Mouse (Mus musculus) neural tube, embryonic 11.5 days (tissue): ENCODE results near the gene Cdadc1. TPM values are rescaled to one million over a fixed set of nuclear protein-coding genes. Genes with fewer than 3 reads are reported as not detected.

ENCODE experiments used
- ATAC-seq: fragments of 200-750 bp; cut with Nextera tagmentation; 2 replicates; pipeline ENCODE4 v1.8.0; 2017; ENCODE audit warnings: moderate number of reproducible peaks, mild to moderate bottlenecking, moderate TSS enrichment, moderate library complexity; ENCODE audit not compliant: insufficient read depth, low FRiP score, low TSS enrichment
- DNase-seq: peaks from one replicate; pipeline ENCODE4 v3.0.0-alpha.2; 2015; ENCODE audit warnings: low spot score
- H3K27ac ChIP-seq: fragments of 300-500 bp; sonication (generic); 2 replicates; pipeline ENCODE4 v1.5.1; 2014; ENCODE audit warnings: low read depth, mild to moderate bottlenecking, low read length
- H3K27me3 ChIP-seq: fragments of 300-500 bp; sonication (generic); 2 replicates; pipeline ENCODE4 v1.6.1; 2014; ENCODE audit warnings: mild to moderate bottlenecking, low read length, mixed read lengths; ENCODE audit not compliant: control insufficient read depth, insufficient read depth
- H3K36me3 ChIP-seq: fragments of 300-500 bp; sonication (generic); 2 replicates; pipeline ENCODE4 v1.6.1; 2014; ENCODE audit warnings: mild to moderate bottlenecking, low read length, moderate library complexity, mixed read lengths; ENCODE audit not compliant: control insufficient read depth, insufficient read depth
- H3K4me1 ChIP-seq: fragments of 300-500 bp; sonication (generic); 2 replicates; pipeline ENCODE4 v1.6.1; 2014; ENCODE audit warnings: low read length, mixed read lengths; ENCODE audit not compliant: control insufficient read depth, insufficient read depth
- H3K4me2 ChIP-seq: fragments of 300-500 bp; sonication (generic); 2 replicates; pipeline ENCODE4 v1.6.1; 2014; ENCODE audit warnings: low read depth, mild to moderate bottlenecking, moderate library complexity
- H3K4me3 ChIP-seq: fragments of 300-500 bp; sonication (generic); 2 replicates; pipeline ENCODE4 v1.5.1; 2014; ENCODE audit warnings: low read depth, low read length
- H3K9ac ChIP-seq: fragments of 300-500 bp; sonication (generic); 2 replicates; pipeline ENCODE4 v1.6.1; 2014; ENCODE audit warnings: mild to moderate bottlenecking, low read length
- H3K9me3 ChIP-seq: fragments of 300-500 bp; sonication (generic); 2 replicates; pipeline ENCODE4 v1.6.1; 2016; ENCODE audit warnings: low read length; ENCODE audit not compliant: control insufficient read depth
- WGBS: fragments of 180-500 bp; shearing (Covaris S2); extraction: QIAGEN DNeasy Blood & Tissue Kit; methylation state at CpG from one replicate; pipeline ENCODE4 v1.1.7; 2014; 5-methylcytosine and 5-hydroxymethylcytosine counted together
- polyA plus RNA-seq: library from polyadenylated mRNA; unstranded; fragments of >200 nt; fragmentation: Nextera tagmentation; extraction: Ambion mirVana; gene quantifications from 2 replicates; pipeline ENCODE4 v1.2.1, GENCODE M21; 2014

Cdadc1 gene
- polyA plus RNA-seq, 1 experiment from 2014 or later, result 28.7 TPM

- no peaks in the 10 kb centered on the region for H3K9me3 ChIP-seq
- no peak overlapping the region for H3K27ac ChIP-seq
- no peaks in the 10 kb centered on the region for H3K27me3 ChIP-seq
- no peak overlapping the region for H3K9ac ChIP-seq
- ATAC-seq (no peak), DNase-seq (peak; percentile 68)
- H3K4me1 ChIP-seq, result no peaks in the 10 kb centered on the region
- no peaks in the 10 kb centered on the region for H3K36me3 ChIP-seq
- H3K4me2 ChIP-seq, result no peak overlapping the region
- no peak overlapping the region for H3K4me3 ChIP-seq
- 59% methylated on average over 13 of the region's 13 CpGs for WGBS
These were observed 41.7 kb downstream of the Cdadc1 start for GRCm38 (mm10) chr14:59555928-59556531.

DNA sequence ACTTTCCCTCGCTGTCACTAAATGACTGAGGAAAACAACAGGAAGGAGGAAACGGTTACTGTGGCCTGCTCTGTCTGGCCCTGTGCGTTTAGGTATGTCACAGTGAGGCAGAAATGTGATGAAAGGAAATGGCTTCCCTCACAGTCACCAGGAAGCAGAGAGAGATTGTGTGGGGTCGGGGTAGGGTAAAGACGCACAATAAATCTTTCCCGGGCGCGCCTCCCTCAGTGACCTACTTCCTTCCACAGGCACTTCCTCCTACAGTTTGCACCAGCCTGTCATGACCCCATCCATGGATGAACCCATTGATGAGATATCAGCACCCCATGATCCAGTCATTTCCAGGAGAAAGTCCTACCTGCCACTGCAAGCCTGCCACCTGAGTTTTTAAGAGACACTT, 42.7 kb downstream of the Cdadc1 start:
- Histone ChIP-seq H3K4me1 (no peaks in the 10 kb centered on the region), H3K9me3 (no peaks in the 10 kb centered on the region), H3K36me3 (no peaks in the 10 kb centered on the region), H3K4me3 (no peak overlapping the region), H3K27ac (no peak overlapping the region), H3K4me2 (no peak overlapping the region), H3K27me3 (no peaks in the 10 kb centered on the region), H3K9ac (no peak overlapping the region)
- DNase-seq (no peak), ATAC-seq (no peak)
- WGBS, result 74% methylated on average over 8 of the region's 8 CpGs

DNA sequence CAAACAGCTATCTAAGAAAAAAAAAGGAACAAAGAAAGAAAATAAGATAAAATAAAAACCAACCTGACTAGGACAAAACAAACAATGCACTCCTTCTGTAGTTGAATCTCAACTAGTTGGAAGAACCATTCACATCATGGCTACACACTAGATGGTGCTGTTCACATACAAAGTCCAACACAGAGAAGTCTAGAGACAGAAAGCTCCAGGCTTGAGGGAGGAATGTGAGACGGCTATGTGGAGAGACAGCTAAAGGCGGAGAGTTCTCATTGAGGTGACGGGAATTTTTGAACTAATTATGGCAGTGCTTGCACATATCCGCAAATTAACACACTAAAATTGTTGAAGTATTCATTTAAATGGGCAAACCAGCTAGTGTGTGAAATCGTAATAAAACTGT, 43.7 kb downstream of the Cdadc1 start:
- H3K9me3 ChIP-seq, result no peaks in the 10 kb centered on the region
- H3K36me3 ChIP-seq, result no peaks in the 10 kb centered on the region
- WGBS, result 81% methylated on average over 5 of the region's 5 CpGs
- H3K4me1 ChIP-seq, result no peaks in the 10 kb centered on the region
- H3K27me3 ChIP-seq, result no peaks in the 10 kb centered on the region
- H3K4me3 ChIP-seq, result no peak overlapping the region
- ATAC-seq, result no peak
- no peak for DNase-seq
- H3K27ac ChIP-seq, result no peak overlapping the region
- no peak overlapping the region for H3K9ac ChIP-seq
- no peak overlapping the region for H3K4me2 ChIP-seq

DNA sequence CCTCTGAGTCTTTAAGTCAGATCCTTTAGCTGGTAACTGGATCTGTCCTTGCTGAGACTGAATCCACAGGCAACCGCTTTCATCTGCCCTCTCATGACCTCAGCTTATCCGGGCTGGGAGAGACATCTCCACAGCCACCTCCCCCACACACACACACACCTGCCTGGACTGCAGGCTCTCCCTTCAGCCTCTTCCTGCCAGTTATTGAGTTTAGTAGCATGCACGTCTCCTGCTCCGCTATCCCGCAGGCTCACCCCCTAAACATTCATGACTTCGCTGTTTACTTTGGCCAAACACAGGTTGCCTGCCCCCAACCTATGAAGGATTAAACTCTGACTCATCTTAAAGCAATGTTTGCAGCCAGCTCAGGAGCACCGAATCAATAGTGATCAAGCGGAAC, 45.8 kb downstream of the Cdadc1 start:
- Histone ChIP-seq H3K9me3 (no peaks in the 10 kb centered on the region), H3K4me1 (no peaks in the 10 kb centered on the region), H3K36me3 (no peaks in the 10 kb centered on the region), H3K4me2 (no peak overlapping the region), H3K4me3 (no peak overlapping the region), H3K27me3 (no peaks in the 10 kb centered on the region), H3K9ac (no peak overlapping the region), H3K27ac (no peak overlapping the region)
- WGBS, result 78% methylated on average over 8 of the region's 8 CpGs
- ATAC-seq (no peak), DNase-seq (no peak)

DNA sequence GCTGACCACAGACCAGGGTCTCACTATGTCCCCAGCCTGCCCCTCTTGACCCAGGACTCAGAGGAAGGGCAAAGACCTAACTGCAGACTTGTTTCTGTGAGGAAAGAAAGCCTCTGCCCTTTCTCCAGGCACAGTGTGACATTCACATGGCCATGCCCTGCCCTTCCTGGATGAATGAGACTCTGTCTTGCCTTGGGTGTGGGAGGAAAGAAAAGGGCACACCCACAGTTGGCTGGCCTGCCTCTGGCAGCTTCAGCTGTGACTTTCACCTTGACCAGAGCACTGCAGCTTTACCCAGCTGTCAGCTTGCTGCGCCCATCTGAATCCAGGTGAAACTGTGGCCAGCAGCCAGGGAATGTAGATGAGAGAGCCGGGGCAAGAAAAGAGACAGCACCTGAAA, 46.9 kb downstream of the Cdadc1 start:
- DNase-seq (no peak), ATAC-seq (no peak)
- no peak overlapping the region for H3K9ac ChIP-seq
- no peaks in the 10 kb centered on the region for H3K36me3 ChIP-seq
- no peak overlapping the region for H3K27ac ChIP-seq
- no peak overlapping the region for H3K4me3 ChIP-seq
- H3K9me3 ChIP-seq, result no peaks in the 10 kb centered on the region
- no peaks in the 10 kb centered on the region for H3K27me3 ChIP-seq
- H3K4me1 ChIP-seq, result no peaks in the 10 kb centered on the region
- WGBS, result 85% methylated on average over 2 of the region's 2 CpGs
- no peak overlapping the region for H3K4me2 ChIP-seq

DNA sequence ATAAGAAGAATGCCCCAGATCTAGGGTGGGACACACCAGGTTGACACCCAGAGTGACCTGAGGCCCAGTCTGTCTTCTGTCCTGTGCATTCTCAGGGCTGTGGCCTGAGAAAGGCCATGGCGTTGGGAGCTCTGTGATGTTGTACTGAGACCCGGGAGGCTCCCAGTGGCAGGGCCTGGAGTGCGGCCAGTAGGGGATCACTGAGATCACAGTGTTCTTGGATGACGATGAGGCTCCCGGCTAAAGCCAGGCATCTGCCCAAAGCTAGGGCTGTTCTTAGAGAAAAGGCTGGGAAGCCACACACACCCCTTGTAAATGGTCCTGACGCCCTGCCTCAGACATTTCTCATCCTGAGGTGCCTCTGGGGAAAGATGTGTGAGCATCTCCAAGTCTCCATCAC, 48.7 kb downstream of the Cdadc1 start:
- no peak for DNase-seq
- 83% methylated on average over 6 of the region's 6 CpGs for WGBS
- H3K4me2 ChIP-seq, result no peak overlapping the region
- H3K4me3 ChIP-seq, result no peak overlapping the region
- no peak overlapping the region for H3K27ac ChIP-seq
- H3K9ac ChIP-seq, result no peak overlapping the region
- H3K4me1 ChIP-seq, result no peaks in the 10 kb centered on the region
- H3K36me3 ChIP-seq, result no peaks in the 10 kb centered on the region
- no peaks in the 10 kb centered on the region for H3K9me3 ChIP-seq
- H3K27me3 ChIP-seq, result no peaks in the 10 kb centered on the region
- ATAC-seq, result no peak

- no peak overlapping the region for H3K27ac ChIP-seq
- H3K9me3 ChIP-seq, result no peaks in the 10 kb centered on the region
- ATAC-seq (no peak), DNase-seq (no peak)
- H3K4me3 ChIP-seq, result no peak overlapping the region
- H3K36me3 ChIP-seq, result no peaks in the 10 kb centered on the region
- H3K27me3 ChIP-seq, result no peaks in the 10 kb centered on the region
- no peak overlapping the region for H3K9ac ChIP-seq
- H3K4me1 ChIP-seq, result no peaks in the 10 kb centered on the region
- WGBS, result 88% methylated on average over 2 of the region's 2 CpGs
- H3K4me2 ChIP-seq, result no peak overlapping the region
These were observed 49.2 kb downstream of the Cdadc1 start for GRCm38 (mm10) chr14:59548532-59548931.

DNA sequence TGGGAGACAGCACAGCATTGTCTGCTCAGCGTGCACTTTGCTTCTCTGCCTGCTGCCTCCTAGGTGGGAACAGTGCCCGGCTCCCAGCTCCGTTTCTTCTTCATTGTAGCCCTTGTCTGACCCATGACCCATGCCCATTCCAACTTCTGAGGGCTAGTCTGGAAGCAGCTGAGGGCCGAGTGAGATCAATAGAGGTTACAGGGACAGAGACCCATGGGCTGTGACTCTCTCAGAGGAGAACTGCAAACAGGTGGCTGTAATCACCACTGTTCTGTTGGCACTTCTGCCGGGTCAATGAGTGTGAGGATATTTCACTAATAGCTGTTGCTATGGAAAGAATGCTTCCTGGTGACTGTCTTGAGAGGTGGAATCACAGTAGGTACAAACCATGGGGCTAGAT, 50.2 kb downstream of the Cdadc1 start:
- no peak overlapping the region for H3K4me3 ChIP-seq
- no peaks in the 10 kb centered on the region for H3K27me3 ChIP-seq
- H3K9ac ChIP-seq, result no peak overlapping the region
- H3K27ac ChIP-seq, result no peak overlapping the region
- no peaks in the 10 kb centered on the region for H3K9me3 ChIP-seq
- no peak overlapping the region for H3K4me2 ChIP-seq
- H3K4me1 ChIP-seq, result no peaks in the 10 kb centered on the region
- no peak for ATAC-seq
- DNase-seq, result no peak
- WGBS, result 52% methylated on average over 5 of the region's 5 CpGs
- H3K36me3 ChIP-seq, result no peaks in the 10 kb centered on the region

DNA sequence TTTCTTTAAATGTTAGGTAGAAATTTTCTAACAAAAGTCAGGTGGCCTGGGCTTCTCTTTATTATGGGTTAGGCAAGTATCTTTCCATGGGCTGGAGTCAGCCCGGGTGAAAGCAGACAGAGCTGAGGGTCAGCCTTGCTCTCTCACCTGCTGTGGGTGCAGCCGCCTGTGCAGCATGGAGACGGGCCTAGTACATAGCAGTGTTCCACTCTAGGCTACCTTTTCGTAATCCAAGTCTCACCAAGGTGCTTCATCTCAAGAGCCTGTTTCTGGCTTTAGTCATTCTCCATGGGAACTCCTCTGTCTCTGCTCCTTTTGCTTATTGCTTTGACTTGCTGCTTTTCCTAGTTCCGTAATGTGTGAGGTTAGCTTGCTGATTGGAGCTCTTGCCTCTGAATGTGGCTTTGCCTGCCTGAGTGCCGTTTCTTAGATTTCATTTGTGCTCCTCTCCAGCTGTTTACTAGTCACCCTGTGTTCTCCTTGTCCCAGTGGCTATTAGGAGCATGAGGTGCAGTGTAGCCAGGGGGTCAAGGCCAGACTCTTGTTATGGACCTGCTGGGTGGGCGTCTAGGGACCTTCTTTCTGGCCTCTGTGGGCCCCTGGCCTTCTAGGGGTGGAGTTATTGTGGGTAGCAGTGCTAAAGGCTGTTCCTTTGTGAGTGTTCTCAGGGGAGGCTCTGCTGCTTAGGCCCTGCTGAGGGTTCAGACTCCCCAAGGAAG, 51.4 kb downstream of the Cdadc1 start:
- Histone ChIP-seq H3K9me3 (no peaks in the 10 kb centered on the region), H3K4me3 (no peak overlapping the region), H3K27me3 (no peaks in the 10 kb centered on the region), H3K4me1 (no peaks in the 10 kb centered on the region), H3K36me3 (no peaks in the 10 kb centered on the region), H3K9ac (no peak overlapping the region), H3K4me2 (no peak overlapping the region), H3K27ac (no peak overlapping the region)
- no peak for DNase-seq
- no peak for ATAC-seq
- WGBS, result 88% methylated on average over 7 of the region's 7 CpGs
